Mouse (Mus musculus): ENCODE measurements at regions not wholly inside any gene's neighbourhood (a gene's known extent, or its start where the extent isn't known, plus 50 kb on each side); places are given as distances from the start of the nearest gene placed in this dataset.

GRCm38 (mm10) chrX:11880972-11881371 is 279.2 kb downstream of the Bcor start:
- ATAC-seq (ENCODE audit: borderline replicate concordance, extremely low read depth, low FRiP score, low TSS enrichment) = no peak
- 84% methylated on average over 1 of the region's 1 CpGs for WGBS

DNA sequence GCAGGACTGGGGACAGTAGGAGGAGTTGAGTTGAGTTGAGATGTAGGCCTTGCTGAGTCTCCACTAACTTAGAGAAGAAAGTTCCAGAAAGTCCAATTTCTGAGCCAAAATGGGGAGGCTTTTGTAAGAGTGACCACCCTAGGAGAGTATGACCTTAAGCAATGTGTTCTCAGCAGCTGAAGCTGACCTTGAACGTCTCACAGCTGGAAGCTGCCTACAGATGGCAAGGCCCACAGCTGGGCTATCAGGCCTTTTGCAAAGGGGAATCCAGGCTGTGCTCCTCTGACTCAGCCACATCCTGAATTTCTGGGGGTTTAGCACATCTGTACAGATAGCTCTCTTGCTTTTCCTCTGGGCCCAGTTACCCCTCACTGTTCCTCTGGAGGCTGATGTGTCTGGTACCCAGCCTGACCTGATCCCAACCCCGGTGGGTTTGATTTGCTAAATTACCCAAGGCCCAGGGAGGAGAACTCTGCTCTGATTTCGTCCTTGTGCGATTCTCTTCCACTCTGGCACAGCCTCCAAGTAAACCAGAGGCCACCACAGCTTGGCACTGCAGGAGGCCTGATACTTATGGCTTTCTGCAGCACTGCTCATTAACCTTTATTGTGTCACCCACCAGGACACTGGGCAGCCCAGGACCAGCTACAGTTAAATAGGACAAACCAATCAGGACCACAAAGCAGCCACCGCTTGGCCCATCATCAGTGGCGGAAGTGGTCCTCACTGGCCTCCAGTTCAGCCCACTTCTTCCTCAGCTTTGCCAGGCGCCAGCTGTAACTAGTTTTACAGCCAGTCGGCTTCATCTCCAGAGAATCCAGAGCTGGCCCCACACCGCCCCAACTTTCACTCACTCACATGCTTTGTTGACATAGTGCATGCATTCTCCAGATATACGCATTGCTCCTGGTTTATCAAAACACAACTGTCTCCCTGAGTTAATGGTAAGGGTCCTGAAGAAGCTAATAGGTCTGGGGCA is 276.1 kb downstream of the Bcor start:
- H3K27ac ChIP-seq = no peak overlapping the region

More at GRCm38 (mm10) chrX:11880972-11881371, 279.2 kb downstream of the Bcor start:
- H3K9me3 ChIP-seq = no peaks in the 10 kb centered on the region
- H3K27ac ChIP-seq = no peak overlapping the region
- peaks cover 5% of the 10 kb centered on the region; the same call in 1 of the 2 replicates for H3K27me3 ChIP-seq
- no peak overlapping the region for H3K4me2 ChIP-seq
- H3K36me3 ChIP-seq = no peaks in the 10 kb centered on the region
- H3K4me1 ChIP-seq = no peaks in the 10 kb centered on the region
- H3K9ac ChIP-seq = no peak overlapping the region
- no peak overlapping the region for H3K4me3 ChIP-seq

GRCm38 (mm10) chrX:11892396-11892795 is 267.8 kb downstream of the Bcor start:
- Histone ChIP-seq H3K4me1 (peaks cover 20% of the 10 kb centered on the region), H3K9me3 (no peaks in the 10 kb centered on the region), H3K4me3 (no peak overlapping the region), H3K27me3 (peaks cover 5% of the 10 kb centered on the region; the same call in 1 of the 2 replicates), H3K36me3 (no peaks in the 10 kb centered on the region), H3K27ac (no peak overlapping the region), H3K4me2 (no peak overlapping the region), H3K9ac (no peak overlapping the region)
- ATAC-seq (ENCODE audit: borderline replicate concordance, extremely low read depth, low FRiP score, low TSS enrichment) = no peak
- 87% methylated on average over 5 of the region's 5 CpGs for WGBS

More for the DNA sequence above, 276.1 kb downstream of the Bcor start:
- Histone ChIP-seq H3K4me3 (no peak overlapping the region), H3K9ac (no peak overlapping the region), H3K27me3 (peaks cover 5% of the 10 kb centered on the region; the same call in 1 of the 2 replicates), H3K4me2 (no peak overlapping the region), H3K9me3 (no peaks in the 10 kb centered on the region), H3K4me1 (0 out of 2 replicates have a peak, but pooled peaks cover 3% of the 10 kb centered on the region), H3K36me3 (no peaks in the 10 kb centered on the region)
- 58% methylated on average over 10 of the region's 10 CpGs for WGBS
- ATAC-seq (ENCODE audit: borderline replicate concordance, extremely low read depth, low FRiP score, low TSS enrichment) = no peak

DNA sequence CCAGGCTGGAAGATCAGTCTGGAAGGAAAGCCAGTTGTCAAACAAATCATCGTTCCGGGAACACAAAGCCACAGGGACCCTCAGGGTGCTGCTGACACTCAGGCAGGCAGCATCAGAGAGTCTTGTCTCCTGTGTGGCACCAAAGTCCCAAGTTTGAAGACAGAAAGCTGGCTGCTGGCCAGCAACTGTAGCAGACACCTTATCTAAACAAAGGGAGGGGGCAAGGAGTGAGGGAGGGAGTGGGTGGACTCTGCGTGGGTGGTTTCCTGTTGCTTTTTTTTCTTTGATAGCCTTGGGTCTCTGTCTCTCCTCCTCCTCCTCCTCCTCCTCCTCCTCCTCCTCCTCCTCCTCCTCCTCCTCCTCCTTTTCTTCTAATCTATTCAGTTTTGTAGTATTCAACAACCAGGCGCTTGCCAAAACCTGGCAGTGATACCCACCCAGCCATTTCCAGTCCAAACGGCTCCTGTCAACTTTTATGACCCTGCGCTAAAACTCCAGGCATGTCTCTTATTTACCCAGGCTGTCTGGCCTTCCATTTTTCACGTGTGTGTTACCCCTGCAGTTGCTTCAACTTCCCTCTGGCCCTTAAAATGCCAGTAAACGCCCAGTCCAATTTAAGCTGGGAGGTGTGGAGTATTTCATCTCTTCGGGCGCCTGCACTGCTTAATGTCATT is 266.4 kb downstream of the Bcor start:
- Histone ChIP-seq H3K4me1 (peaks cover 17% of the 10 kb centered on the region), H3K9ac (no peak overlapping the region), H3K36me3 (no peaks in the 10 kb centered on the region), H3K9me3 (no peaks in the 10 kb centered on the region), H3K4me2 (no peak overlapping the region), H3K27ac (peak overlapping the region; percentile 9), H3K27me3 (peaks cover 5% of the 10 kb centered on the region; the same call in 1 of the 2 replicates), H3K4me3 (no peak overlapping the region)
- ATAC-seq (ENCODE audit: borderline replicate concordance, extremely low read depth, low FRiP score, low TSS enrichment) = 0 out of 2 replicates have a peak, but pooled peaks have one; percentile 15
- 22% methylated on average over 10 of the region's 10 CpGs for WGBS

DNA sequence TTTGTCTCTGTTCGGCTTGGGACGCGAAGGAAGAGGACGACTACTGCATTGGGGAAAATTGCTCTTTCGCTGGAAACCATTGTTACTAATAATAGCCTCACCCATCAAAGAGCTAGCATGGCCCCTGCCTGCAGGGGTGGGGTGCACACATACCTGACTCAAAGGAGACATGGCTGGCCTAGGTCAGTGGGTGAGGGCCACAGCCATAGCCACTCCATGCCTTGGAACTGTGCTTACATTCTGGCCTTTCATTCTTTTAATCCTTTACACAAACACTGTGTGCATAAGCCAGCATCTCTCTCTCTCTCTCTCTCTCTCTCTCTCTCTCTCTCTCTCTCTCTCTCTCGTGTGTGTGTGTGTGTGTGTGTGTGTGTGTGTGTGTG is 265.9 kb downstream of the Bcor start:
- Histone ChIP-seq H3K36me3 (no peaks in the 10 kb centered on the region), H3K4me3 (no peak overlapping the region), H3K9me3 (no peaks in the 10 kb centered on the region), H3K4me1 (peaks cover 17% of the 10 kb centered on the region), H3K9ac (no peak overlapping the region), H3K4me2 (no peak overlapping the region), H3K27ac (peak overlapping the region; percentile 9), H3K27me3 (peaks cover 5% of the 10 kb centered on the region; the same call in 1 of the 2 replicates)
- whole genome bisulfite sequencing = 44% methylated on average over 5 of the region's 6 CpGs
- ATAC-seq (ENCODE audit: borderline replicate concordance, extremely low read depth, low FRiP score, low TSS enrichment) = no peak

GRCm38 (mm10) chrX:11895396-11895795 is 264.8 kb downstream of the Bcor start:
- no peaks in the 10 kb centered on the region for H3K9me3 ChIP-seq
- H3K4me2 ChIP-seq = no peak overlapping the region
- H3K36me3 ChIP-seq = no peaks in the 10 kb centered on the region
- no peak overlapping the region for H3K4me3 ChIP-seq
- WGBS = 27% methylated on average over 5 of the region's 5 CpGs
- H3K4me1 ChIP-seq = peaks cover 17% of the 10 kb centered on the region
- H3K9ac ChIP-seq = no peak overlapping the region
- peaks cover 3% of the 10 kb centered on the region; the same call in 1 of the 2 replicates for H3K27me3 ChIP-seq
- ATAC-seq (ENCODE audit: borderline replicate concordance, extremely low read depth, low FRiP score, low TSS enrichment) = peak; percentile 24
- H3K27ac ChIP-seq = no peak overlapping the region

DNA sequence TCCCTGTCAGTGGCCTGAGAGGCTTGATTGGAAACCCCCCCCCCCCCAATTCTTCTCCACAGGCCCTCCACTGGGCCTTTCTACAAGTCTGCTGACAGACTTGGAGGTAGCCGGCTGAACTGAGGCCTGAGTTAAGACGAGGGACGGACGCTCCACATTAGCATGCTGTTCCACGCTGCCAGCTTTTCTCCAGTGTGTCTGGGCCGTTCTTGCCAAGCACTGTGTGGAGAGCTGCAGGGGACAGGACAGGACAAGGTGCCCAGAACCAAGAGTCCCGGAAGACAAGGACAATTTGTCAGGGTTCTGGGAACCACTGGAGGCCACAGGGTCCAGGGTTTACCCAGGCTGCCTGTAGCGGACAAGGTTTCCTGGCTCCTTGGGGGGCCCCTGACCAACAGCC is 261.9 kb downstream of the Bcor start:
- Histone ChIP-seq H3K27ac (no peak overlapping the region), H3K4me3 (no peak overlapping the region), H3K4me1 (peaks cover 14% of the 10 kb centered on the region), H3K9ac (no peak overlapping the region), H3K27me3 (no peaks in the 10 kb centered on the region; the same call in 1 of the 2 replicates), H3K36me3 (no peaks in the 10 kb centered on the region), H3K9me3 (no peaks in the 10 kb centered on the region), H3K4me2 (no peak overlapping the region)
- no peak for ATAC-seq (ENCODE audit: borderline replicate concordance, extremely low read depth, low FRiP score, low TSS enrichment)
- 78% methylated on average over 8 of the region's 8 CpGs for WGBS

DNA sequence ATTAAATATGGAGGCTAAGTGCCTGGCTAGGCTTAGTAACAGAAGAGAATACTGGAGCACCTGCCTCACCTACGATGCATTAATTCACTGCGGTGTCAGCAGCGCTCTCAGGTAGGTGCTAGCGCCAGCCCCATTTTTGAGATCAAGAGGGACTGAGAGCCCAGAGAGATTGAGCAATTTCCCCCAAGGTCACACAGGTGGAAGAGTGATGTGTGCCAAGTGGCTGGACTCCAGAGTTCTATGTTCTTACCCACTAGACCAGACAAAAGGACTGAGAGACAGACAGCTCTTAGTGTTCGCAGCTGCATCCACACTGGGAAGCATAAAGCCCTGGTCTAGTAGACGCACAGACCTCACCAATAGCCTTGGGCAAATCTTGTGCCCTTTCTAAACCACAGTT is 261.1 kb downstream of the Bcor start:
- Histone ChIP-seq H3K9ac (no peak overlapping the region), H3K9me3 (no peaks in the 10 kb centered on the region), H3K4me2 (no peak overlapping the region), H3K4me3 (no peak overlapping the region), H3K4me1 (peaks cover 9% of the 10 kb centered on the region; the same call in 1 of the 2 replicates), H3K27me3 (no peaks in the 10 kb centered on the region; the same call in 1 of the 2 replicates), H3K36me3 (no peaks in the 10 kb centered on the region), H3K27ac (no peak overlapping the region)
- WGBS = 79% methylated on average over 6 of the region's 6 CpGs
- ATAC-seq (ENCODE audit: borderline replicate concordance, extremely low read depth, low FRiP score, low TSS enrichment) = no peak

- no peaks in the 10 kb centered on the region; the same call in 1 of the 2 replicates for H3K27me3 ChIP-seq
- peaks cover 6% of the 10 kb centered on the region; the same call in 1 of the 2 replicates for H3K4me1 ChIP-seq
- H3K9ac ChIP-seq = no peak overlapping the region
- H3K4me3 ChIP-seq = no peak overlapping the region
- H3K9me3 ChIP-seq = no peaks in the 10 kb centered on the region
- no peak for ATAC-seq (ENCODE audit: borderline replicate concordance, extremely low read depth, low FRiP score, low TSS enrichment)
- H3K36me3 ChIP-seq = no peaks in the 10 kb centered on the region
- H3K27ac ChIP-seq = no peak overlapping the region
- no peak overlapping the region for H3K4me2 ChIP-seq
- WGBS = 40% methylated on average over 3 of the region's 3 CpGs
Measured at GRCm38 (mm10) chrX:11899914-11900313, 260.2 kb downstream of the Bcor start.

DNA sequence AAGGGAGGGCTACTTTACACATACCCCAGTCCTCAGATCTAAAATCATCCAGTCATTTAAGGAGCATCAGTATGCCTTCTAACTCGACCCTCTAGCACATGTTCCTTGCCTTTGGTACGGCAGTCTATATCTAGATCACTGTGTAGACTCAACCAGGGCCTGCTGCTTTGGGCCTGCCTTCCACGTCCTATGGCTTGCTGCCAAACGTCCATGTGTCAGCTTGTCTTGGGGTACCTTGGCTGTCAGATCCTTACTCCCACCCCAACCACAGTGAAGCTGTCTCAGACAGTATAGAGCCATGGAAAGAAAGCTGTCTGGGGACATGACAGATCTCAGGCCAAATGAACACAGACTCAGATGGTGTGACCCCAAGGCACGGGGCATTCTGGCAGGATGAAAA is 258.4 kb downstream of the Bcor start:
- no peaks in the 10 kb centered on the region; the same call in 1 of the 2 replicates for H3K27me3 ChIP-seq

GRCm38 (mm10) chrX:11903116-11903700 is 256.9 kb downstream of the Bcor start:
- Histone ChIP-seq H3K27me3 (no peaks in the 10 kb centered on the region; the same call in 1 of the 2 replicates), H3K4me3 (no peak overlapping the region), H3K4me1 (no peaks in the 10 kb centered on the region), H3K4me2 (no peak overlapping the region), H3K9ac (no peak overlapping the region), H3K9me3 (no peaks in the 10 kb centered on the region), H3K36me3 (no peaks in the 10 kb centered on the region), H3K27ac (no peak overlapping the region)
- 87% methylated on average over 4 of the region's 4 CpGs for WGBS
- no peak for ATAC-seq (ENCODE audit: borderline replicate concordance, extremely low read depth, low FRiP score, low TSS enrichment)

More for the DNA sequence above, 258.4 kb downstream of the Bcor start:
- 45% methylated on average over 5 of the region's 5 CpGs for WGBS
- H3K9me3 ChIP-seq = no peaks in the 10 kb centered on the region
- no peak overlapping the region for H3K4me2 ChIP-seq
- ATAC-seq (ENCODE audit: borderline replicate concordance, extremely low read depth, low FRiP score, low TSS enrichment) = peak; percentile 41; the same call in 1 of the 2 replicates
- no peaks in the 10 kb centered on the region for H3K36me3 ChIP-seq
- H3K4me1 ChIP-seq = no peaks in the 10 kb centered on the region
- no peak overlapping the region for H3K27ac ChIP-seq
- H3K9ac ChIP-seq = no peak overlapping the region
- H3K4me3 ChIP-seq = no peak overlapping the region

Measured in lung, embryonic 15.5 days (tissue).